Mouse (Mus musculus) small intestine, adult 2 months (tissue): ENCODE measurements around the gene Brf1. TPM values are rescaled to one million over a fixed set of nuclear protein-coding genes. Genes with fewer than 3 reads are reported as not detected.

Experiments
- H3K27ac ChIP-seq: fragments of 200-500 bp; 2 replicates; pipeline ENCODE4 v1.5.1; 2012; ENCODE audit warnings: low read depth, low read length, control low read depth, inconsistent platforms; ENCODE audit not compliant: insufficient read depth
- H3K27me3 ChIP-seq: fragments of 200-500 bp; 2 replicates; pipeline ENCODE4 v1.6.1; 2012; ENCODE audit warnings: mild to moderate bottlenecking, moderate library complexity, low read length, inconsistent platforms; ENCODE audit not compliant: control insufficient read depth, insufficient read depth
- H3K36me3 ChIP-seq: fragments of 200-500 bp; 2 replicates; pipeline ENCODE4 v1.6.1; 2012; ENCODE audit warnings: mild to moderate bottlenecking, low read length, control low read depth, inconsistent platforms; ENCODE audit not compliant: control insufficient read depth, insufficient read depth
- H3K4me1 ChIP-seq: fragments of 200-500 bp; 2 replicates; pipeline ENCODE4 v1.6.1; 2012; ENCODE audit warnings: low read length, inconsistent platforms, mixed read lengths; ENCODE audit not compliant: control insufficient read depth, insufficient read depth, insufficient read length
- H3K4me3 ChIP-seq: fragments of 200-500 bp; 2 replicates; pipeline ENCODE4 v1.5.1; 2012; ENCODE audit warnings: low read depth, mild to moderate bottlenecking, control low read depth, inconsistent platforms, low read length, moderate library complexity
- CTCF ChIP-seq: fragments of 200-500 bp; IDR thresholded peaks from 2 replicates; pipeline ENCODE4 v1.5.1; 2012; ENCODE audit warnings: low read depth, mild to moderate bottlenecking, control low read depth, inconsistent platforms, low read length, moderate library complexity, mixed read lengths; ENCODE audit not compliant: insufficient replicate concordance, insufficient read length; ENCODE audit errors: extremely low read depth
- POLR2A ChIP-seq: fragments of 200-500 bp; IDR thresholded peaks from 2 replicates; pipeline ENCODE4 v1.6.1; 2012; ENCODE audit warnings: low read depth, mild to moderate bottlenecking, control low read depth, inconsistent platforms, low read length, moderate library complexity
- WGBS: fragments of 180-500 bp; shearing (Covaris S2); methylation state at CpG from one replicate; pipeline ENCODE4 v1.1.7; 2018; 5-methylcytosine and 5-hydroxymethylcytosine counted together
- polyA plus RNA-seq: library from polyadenylated mRNA; depleted of rRNA; stranded (reverse); fragments of >200 nt; gene quantifications from 2 replicates; pipeline ENCODE4 v1.2.3, GENCODE M21; 2012

Gene Brf1
- polyA plus RNA-seq, 1 experiment: 95.6 TPM

DNA sequence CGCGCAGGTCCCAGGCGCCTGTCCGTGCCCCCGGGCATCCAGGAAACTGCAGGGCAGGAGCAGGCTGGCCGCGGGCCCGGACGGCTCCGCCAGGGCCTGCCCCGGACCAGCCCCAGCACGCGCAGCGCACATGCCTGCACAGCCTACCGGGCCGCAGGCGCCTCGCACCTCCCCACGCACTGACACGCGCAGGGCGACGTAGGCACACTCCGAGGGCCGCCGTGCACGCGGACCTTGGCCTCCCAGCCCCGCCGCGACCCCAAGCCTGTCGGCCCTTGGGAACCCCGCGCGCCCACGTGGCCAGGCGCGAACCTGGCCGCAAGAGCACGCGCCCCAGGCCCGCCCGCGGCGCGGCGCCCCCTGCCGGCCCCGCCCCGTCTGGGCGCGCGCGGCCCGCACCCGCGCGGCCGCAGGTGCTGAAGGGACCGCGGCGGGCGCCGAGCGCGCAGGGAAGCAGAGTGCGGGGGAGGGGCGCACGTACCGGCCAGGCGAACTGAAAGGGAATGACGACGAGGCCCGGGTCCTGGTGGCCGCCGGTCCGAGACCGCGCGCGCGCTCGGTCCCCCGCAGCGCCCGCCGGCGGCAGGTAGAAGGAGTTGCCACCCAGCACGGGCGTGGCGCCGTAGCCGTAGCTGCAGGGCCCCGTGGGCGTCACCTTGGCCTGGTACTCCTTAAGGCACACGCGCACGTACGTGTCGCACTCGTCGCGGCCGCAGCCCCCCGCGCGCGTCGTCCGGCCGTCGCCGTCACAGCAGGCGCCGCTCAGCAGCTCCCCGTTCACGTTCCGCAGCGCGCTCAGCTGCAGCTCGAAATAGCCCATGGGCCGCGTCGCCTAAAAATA, 71.9 kb downstream of the Brf1 start:
- Histone ChIP-seq H3K4me3 (peak overlapping the region; percentile 66), H3K27ac (no peak overlapping the region), H3K36me3 (no peaks in the 10 kb centered on the region), H3K27me3 (peaks cover 23% of the 10 kb centered on the region), H3K4me1 (peaks cover 8% of the 10 kb centered on the region; the same call in 1 of the 2 replicates)
- 2% methylated on average over 120 of the region's 124 CpGs for WGBS
- TF ChIP-seq CTCF: 0 out of 2 replicates have a peak, but pooled peaks have one; percentile 12
- TF ChIP-seq POLR2A: no peak

DNA sequence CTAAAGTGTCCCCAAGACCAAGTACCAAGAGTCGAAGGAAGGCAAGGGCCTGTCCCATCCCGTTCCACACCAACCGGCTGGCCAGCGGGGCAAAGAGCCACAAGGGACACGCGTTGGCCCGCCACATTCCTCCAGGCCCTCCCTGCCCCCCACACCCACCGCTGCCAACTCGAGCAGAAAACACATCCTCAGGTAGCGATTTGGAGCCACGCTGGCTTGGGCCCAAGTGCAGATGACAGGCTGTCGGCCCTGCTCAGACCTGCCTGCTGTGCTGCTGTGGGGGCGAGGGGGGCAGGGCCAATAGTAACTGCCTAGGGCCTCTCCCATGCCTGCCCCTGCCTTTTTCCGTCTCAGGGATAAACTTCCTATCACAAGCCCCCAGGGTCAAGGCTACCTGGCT, 73.2 kb downstream of the Brf1 start:
- WGBS: 82% methylated on average over 14 of the region's 14 CpGs
- Histone ChIP-seq H3K27me3 (peaks cover 23% of the 10 kb centered on the region), H3K36me3 (no peaks in the 10 kb centered on the region), H3K4me3 (no peak overlapping the region), H3K4me1 (peaks cover 8% of the 10 kb centered on the region; the same call in 1 of the 2 replicates), H3K27ac (no peak overlapping the region)
- TF ChIP-seq POLR2A (no peak), CTCF (no peak)

DNA sequence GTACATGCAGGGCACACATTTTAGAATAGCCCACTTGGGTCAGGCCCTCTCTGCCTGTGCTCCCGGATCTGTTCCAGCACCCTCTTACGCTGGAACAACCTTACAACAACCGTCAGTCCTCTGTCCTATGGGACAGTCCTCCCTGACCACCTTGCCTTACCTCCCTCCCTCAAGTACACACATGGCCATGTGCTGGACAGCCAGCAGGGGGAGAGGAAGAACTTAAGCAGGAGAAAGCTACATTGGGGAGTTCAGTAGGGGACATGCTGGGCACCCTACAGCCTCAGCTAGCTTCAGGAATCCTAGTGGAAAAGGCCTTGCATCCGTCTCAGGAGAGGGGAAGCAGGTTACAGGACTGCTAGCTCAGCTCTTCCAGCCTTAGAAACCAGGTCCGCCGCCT, 74.6 kb downstream of the Brf1 start:
- peaks cover 23% of the 10 kb centered on the region for H3K27me3 ChIP-seq
- H3K27ac ChIP-seq: no peak overlapping the region
- no peaks in the 10 kb centered on the region for H3K36me3 ChIP-seq
- 93% methylated on average over 6 of the region's 6 CpGs for WGBS
- TF ChIP-seq CTCF (no peak), POLR2A (no peak)
- H3K4me1 ChIP-seq: peaks cover 8% of the 10 kb centered on the region; the same call in 1 of the 2 replicates
- no peak overlapping the region for H3K4me3 ChIP-seq

DNA sequence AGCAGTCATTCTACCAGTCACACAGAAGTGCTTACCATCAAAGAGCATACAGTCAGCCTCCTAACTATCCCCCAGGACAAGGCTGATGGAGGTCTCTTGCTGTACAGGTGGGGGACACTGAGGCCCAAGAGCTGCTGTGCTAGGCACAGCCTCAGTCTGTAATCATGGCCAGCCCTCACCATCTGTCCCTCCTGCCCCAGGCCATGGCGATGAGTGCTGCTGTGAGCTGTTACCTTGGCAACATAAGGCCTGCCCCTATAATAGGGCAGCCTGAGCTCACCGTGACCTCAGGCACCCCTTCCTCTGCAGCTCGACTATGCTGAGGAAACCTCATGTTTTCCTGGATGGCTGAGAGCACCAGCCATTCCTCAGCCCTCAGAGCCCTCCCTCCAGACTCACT, 78.0 kb downstream of the Brf1 start:
- Histone ChIP-seq H3K36me3 (no peaks in the 10 kb centered on the region), H3K4me1 (no peaks in the 10 kb centered on the region; the same call in 1 of the 2 replicates), H3K27me3 (no peaks in the 10 kb centered on the region), H3K27ac (no peak overlapping the region), H3K4me3 (no peak overlapping the region)
- WGBS: 68% methylated on average over 3 of the region's 3 CpGs
- TF ChIP-seq CTCF: no peak
- no peak for TF ChIP-seq POLR2A

DNA sequence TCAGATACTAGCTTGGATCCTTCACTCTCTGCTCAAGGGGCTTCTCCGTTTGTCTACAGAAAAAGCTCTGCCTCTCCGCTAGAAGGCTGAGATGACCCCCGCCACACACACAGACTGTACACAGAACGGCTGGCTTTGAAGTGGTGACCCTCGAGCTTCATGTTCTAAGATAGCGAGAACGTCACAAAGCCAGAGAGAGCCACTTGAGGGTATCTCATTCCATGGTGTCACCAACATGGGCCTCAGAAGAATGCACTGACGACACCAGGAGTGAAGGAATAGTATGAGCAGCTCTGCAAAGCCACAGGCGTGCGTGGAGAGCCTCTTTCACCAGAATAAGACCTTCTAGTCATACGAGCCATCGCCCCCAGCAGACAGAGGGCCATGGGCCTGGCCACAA, 79.0 kb downstream of the Brf1 start:
- Histone ChIP-seq H3K4me1 (peaks cover 2% of the 10 kb centered on the region; the same call in 1 of the 2 replicates), H3K27ac (no peak overlapping the region), H3K27me3 (no peaks in the 10 kb centered on the region), H3K4me3 (no peak overlapping the region), H3K36me3 (no peaks in the 10 kb centered on the region)
- TF ChIP-seq POLR2A (no peak), CTCF (no peak)
- WGBS: 91% methylated on average over 12 of the region's 12 CpGs

DNA sequence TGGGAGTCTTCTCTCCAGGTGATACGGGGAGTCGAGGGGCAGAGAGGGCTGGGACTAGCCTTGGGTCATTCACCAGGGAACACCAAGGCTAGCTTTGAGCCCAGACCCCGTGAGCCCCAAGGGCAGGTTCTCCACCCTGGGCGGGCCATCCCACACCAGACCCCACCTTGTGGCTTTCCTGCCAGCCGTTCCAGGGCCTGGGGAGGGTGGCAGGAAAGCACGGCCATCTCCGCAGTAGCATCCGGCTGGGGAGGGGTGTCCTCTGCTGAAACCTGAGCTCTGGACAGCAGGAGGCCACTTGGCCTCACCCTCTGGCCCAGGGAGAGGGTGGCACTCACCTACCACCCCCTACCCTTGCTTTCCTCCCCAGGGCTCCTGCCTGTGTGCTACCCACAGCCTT, 82.6 kb downstream of the Brf1 start:
- WGBS: 78% methylated on average over 8 of the region's 8 CpGs

DNA sequence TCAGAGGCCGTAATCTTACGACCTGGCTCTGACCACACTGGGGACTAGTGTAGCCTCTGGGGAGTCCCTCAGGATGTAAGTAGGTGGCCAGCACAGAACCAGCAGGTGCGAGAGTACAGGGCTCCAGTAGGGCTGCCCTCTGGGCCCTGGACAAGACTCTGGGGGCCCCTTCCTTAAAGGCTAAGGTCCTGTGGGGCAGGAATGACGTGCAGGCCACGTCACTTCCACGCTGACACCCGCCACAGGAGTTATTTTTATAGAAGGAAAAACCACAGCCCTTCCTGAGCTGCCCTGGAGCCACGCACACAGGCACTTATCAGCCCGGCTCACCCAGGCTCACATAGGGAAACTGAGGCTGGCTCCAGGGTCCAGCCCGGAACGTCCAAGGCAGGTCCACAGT, 83.0 kb downstream of the Brf1 start:
- no peak overlapping the region; the same call in 1 of the 2 replicates for H3K27ac ChIP-seq
- H3K4me1 ChIP-seq: peaks cover 8% of the 10 kb centered on the region
- H3K27me3 ChIP-seq: no peaks in the 10 kb centered on the region
- TF ChIP-seq CTCF (no peak), POLR2A (no peak)
- H3K36me3 ChIP-seq: no peaks in the 10 kb centered on the region
- 66% methylated on average over 11 of the region's 11 CpGs for WGBS
- no peak overlapping the region for H3K4me3 ChIP-seq

More for the DNA sequence above, 82.6 kb downstream of the Brf1 start:
- no peak overlapping the region for H3K4me3 ChIP-seq
- 0 out of 2 replicates have a peak overlapping the region, but pooled peaks have one; percentile 18 for H3K27ac ChIP-seq
- no peaks in the 10 kb centered on the region for H3K36me3 ChIP-seq
- peaks cover 8% of the 10 kb centered on the region for H3K4me1 ChIP-seq
- TF ChIP-seq CTCF (no peak), POLR2A (no peak)
- H3K27me3 ChIP-seq: no peaks in the 10 kb centered on the region
